Mouse (Mus musculus): ENCODE data around the gene Kdr. TPM values are rescaled to one million over a fixed set of nuclear protein-coding genes. Genes with fewer than 3 reads are reported as not detected.

The Kdr gene
- polyA plus RNA-seq, 1 experiment from 2014 or later, result 17.3 TPM

GRCm38 (mm10) chr5:75980521-75981311 lies 2.5 kb upstream of the Kdr start:
- WGBS, result 77% methylated on average over 23 of the region's 23 CpGs
- Histone ChIP-seq H3K27me3 (peaks cover 67% of the 10 kb centered on the region), H3K4me2 (no peak overlapping the region)

GRCm38 (mm10) chr5:75979108-75979507 lies 850 bp upstream of the Kdr start:
- WGBS, result 6% methylated on average over 8 of the region's 8 CpGs
- Histone ChIP-seq H3K36me3 (ENCODE audit: poor library complexity, severe bottlenecking) (no peaks in the 10 kb centered on the region), H3K4me1 (peaks cover 18% of the 10 kb centered on the region), H3K9ac (no peak overlapping the region), H3K27me3 (peaks cover 83% of the 10 kb centered on the region), H3K27ac (no peak overlapping the region), H3K4me3 (peak overlapping the region; percentile 58), H3K9me3 (replicated peaks) (no peaks in the 10 kb centered on the region), H3K4me2 (peak overlapping the region; percentile 98)
- no peak for ATAC-seq

More at GRCm38 (mm10) chr5:75980521-75981311, 2.5 kb upstream of the Kdr start:
- no peak for ATAC-seq
- Histone ChIP-seq H3K9me3 (replicated peaks) (no peaks in the 10 kb centered on the region), H3K4me3 (no peak overlapping the region), H3K9ac (no peak overlapping the region), H3K4me1 (peaks cover 18% of the 10 kb centered on the region), H3K27ac (no peak overlapping the region), H3K36me3 (ENCODE audit: poor library complexity, severe bottlenecking) (no peaks in the 10 kb centered on the region)

- WGBS, result 1% methylated on average over 54 of the region's 54 CpGs
- peak; percentile 72 for ATAC-seq
- Histone ChIP-seq H3K36me3 (ENCODE audit: poor library complexity, severe bottlenecking) (no peaks in the 10 kb centered on the region), H3K27me3 (peaks cover 93% of the 10 kb centered on the region), H3K4me2 (peak overlapping the region; percentile 98), H3K27ac (no peak overlapping the region), H3K4me1 (peaks cover 18% of the 10 kb centered on the region), H3K4me3 (peak overlapping the region; percentile 58), H3K9ac (peak overlapping the region; percentile 71), H3K9me3 (replicated peaks) (no peaks in the 10 kb centered on the region)
Observed at GRCm38 (mm10) chr5:75977441-75978373, 551 bp downstream of the Kdr start.

DNA sequence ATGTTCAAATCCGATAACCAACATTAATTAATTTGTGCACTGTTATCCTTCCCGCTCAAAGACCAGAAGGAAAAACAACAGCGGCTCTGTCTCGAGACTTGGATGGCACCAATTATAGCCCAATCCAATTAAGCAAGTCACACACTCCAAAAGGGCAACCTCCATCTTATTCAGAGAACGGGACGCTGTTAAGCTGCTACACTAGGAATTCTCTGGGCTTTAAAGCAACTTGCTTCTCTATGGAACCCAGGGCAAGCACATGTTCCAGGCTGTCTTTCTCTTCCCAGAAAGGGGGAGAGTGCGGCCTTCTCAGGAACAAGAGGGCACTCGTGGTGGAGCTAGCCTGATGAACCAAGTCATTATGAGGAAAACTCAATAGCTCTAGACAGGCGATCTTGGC lies 1.6 kb downstream of the Kdr start:
- Histone ChIP-seq H3K9me3 (replicated peaks) (no peaks in the 10 kb centered on the region), H3K27me3 (peaks cover 94% of the 10 kb centered on the region), H3K4me3 (peak overlapping the region; percentile 12; the same call in 1 of the 2 replicates), H3K27ac (no peak overlapping the region), H3K36me3 (ENCODE audit: poor library complexity, severe bottlenecking) (no peaks in the 10 kb centered on the region), H3K4me2 (no peak overlapping the region), H3K9ac (no peak overlapping the region), H3K4me1 (peaks cover 18% of the 10 kb centered on the region)
- no peak for ATAC-seq
- WGBS, result 14% methylated on average over 9 of the region's 9 CpGs

GRCm38 (mm10) chr5:75975398-75975797 lies 2.9 kb downstream of the Kdr start:
- no peaks in the 10 kb centered on the region for H3K36me3 ChIP-seq (ENCODE audit: poor library complexity, severe bottlenecking)
- H3K9me3 ChIP-seq (replicated peaks), result no peaks in the 10 kb centered on the region
- peaks cover 84% of the 10 kb centered on the region for H3K27me3 ChIP-seq
- H3K4me1 ChIP-seq, result peaks cover 18% of the 10 kb centered on the region
- no peak overlapping the region for H3K9ac ChIP-seq
- H3K4me2 ChIP-seq, result no peak overlapping the region
- H3K27ac ChIP-seq, result no peak overlapping the region
- ATAC-seq, result no peak
- 59% methylated on average over 5 of the region's 5 CpGs for WGBS
- no peak overlapping the region for H3K4me3 ChIP-seq

DNA sequence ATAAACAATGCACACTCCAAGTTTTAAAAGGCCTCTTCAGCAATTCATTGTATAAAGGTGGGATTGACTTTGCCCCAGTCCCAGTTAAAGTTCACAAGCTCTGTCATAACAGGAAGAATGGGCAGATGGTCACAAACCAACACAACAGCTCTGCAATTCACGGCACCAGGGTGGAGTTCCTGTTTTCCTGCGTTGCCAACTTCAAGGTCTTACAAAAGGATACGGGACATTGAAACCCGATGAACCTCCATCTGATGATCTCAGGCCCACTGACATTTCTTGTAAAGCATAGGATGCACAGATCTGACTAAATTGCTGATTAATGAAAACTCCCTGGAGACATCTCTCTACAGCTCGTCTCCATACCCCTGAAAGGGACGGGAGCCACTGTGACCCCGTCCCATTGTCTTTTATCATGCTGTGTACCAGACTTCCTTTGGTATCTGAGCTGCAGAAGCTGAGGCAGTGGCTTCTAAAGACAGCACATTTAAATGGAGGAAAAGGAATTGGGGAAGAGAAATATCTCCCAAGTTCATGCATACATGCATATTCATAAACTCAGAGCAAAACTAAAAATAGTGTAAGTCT lies 3.6 kb downstream of the Kdr start:
- WGBS, result 61% methylated on average over 7 of the region's 7 CpGs

DNA sequence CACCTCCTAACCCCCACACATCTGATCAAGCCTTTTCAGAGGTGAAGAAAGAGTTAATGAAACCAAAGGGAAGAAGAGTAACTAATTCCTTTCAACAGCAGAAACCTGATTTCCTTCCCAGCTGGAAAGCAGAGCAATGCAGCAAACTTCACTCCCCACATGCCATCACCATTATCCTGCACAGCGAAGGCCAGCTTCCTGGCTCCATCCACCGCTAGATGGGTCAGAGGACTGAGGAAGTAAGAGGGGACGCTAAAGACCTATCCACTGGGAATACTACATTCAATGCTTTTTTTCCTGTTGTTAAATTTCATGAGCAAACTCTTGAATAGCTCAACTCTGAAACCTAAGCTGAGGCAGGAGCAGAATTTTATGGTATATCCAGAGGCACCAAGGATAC lies 8.4 kb downstream of the Kdr start:
- no peaks in the 10 kb centered on the region for H3K36me3 ChIP-seq (ENCODE audit: poor library complexity, severe bottlenecking)
- no peaks in the 10 kb centered on the region for H3K9me3 ChIP-seq (replicated peaks)
- H3K4me1 ChIP-seq, result no peaks in the 10 kb centered on the region
- no peak overlapping the region for H3K27ac ChIP-seq
- peaks cover 30% of the 10 kb centered on the region for H3K27me3 ChIP-seq
- WGBS, result 31% methylated on average over 3 of the region's 3 CpGs
- H3K9ac ChIP-seq, result no peak overlapping the region
- H3K4me2 ChIP-seq, result no peak overlapping the region
- ATAC-seq, result no peak
- H3K4me3 ChIP-seq, result no peak overlapping the region

More for the DNA sequence above, 3.6 kb downstream of the Kdr start:
- Histone ChIP-seq H3K9ac (no peak overlapping the region), H3K4me3 (no peak overlapping the region), H3K4me1 (peaks cover 18% of the 10 kb centered on the region), H3K27me3 (peaks cover 77% of the 10 kb centered on the region), H3K27ac (no peak overlapping the region), H3K9me3 (replicated peaks) (no peaks in the 10 kb centered on the region), H3K4me2 (no peak overlapping the region), H3K36me3 (ENCODE audit: poor library complexity, severe bottlenecking) (no peaks in the 10 kb centered on the region)
- ATAC-seq, result no peak

DNA sequence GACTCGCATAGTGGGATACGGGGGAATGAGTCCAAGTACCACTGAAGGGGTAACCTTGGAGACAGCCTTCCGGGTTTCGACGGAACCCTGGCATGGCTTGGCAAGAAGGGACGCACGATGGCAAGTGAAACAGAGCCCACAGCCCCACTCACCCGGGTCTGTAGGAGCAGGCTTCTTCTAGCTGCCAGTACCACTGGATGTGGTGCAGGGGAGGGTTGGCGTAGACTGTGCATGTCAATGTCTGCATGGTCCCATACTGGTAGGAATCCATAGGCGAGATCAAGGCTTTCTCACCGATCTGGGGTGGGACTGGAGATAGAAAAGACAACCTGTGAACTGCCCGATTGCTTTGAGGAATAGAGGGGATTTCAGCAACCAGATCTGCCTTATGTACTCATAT lies 15.7 kb downstream of the Kdr start:
- 94% methylated on average over 12 of the region's 12 CpGs for WGBS
- no peaks in the 10 kb centered on the region for H3K36me3 ChIP-seq (ENCODE audit: poor library complexity, severe bottlenecking)
- no peaks in the 10 kb centered on the region for H3K27me3 ChIP-seq
- H3K9ac ChIP-seq, result no peak overlapping the region
- ATAC-seq, result no peak
- no peak overlapping the region for H3K4me2 ChIP-seq
- no peak overlapping the region for H3K4me3 ChIP-seq
- no peak overlapping the region for H3K27ac ChIP-seq
- H3K9me3 ChIP-seq (replicated peaks), result no peaks in the 10 kb centered on the region
- H3K4me1 ChIP-seq, result no peaks in the 10 kb centered on the region

GRCm38 (mm10) chr5:75961741-75962469 lies 16.4 kb downstream of the Kdr start:
- no peak for ATAC-seq
- Histone ChIP-seq H3K9me3 (replicated peaks) (no peaks in the 10 kb centered on the region), H3K36me3 (ENCODE audit: poor library complexity, severe bottlenecking) (no peaks in the 10 kb centered on the region), H3K4me2 (no peak overlapping the region), H3K4me1 (no peaks in the 10 kb centered on the region), H3K27ac (no peak overlapping the region), H3K27me3 (no peaks in the 10 kb centered on the region), H3K4me3 (no peak overlapping the region), H3K9ac (no peak overlapping the region)
- 87% methylated on average over 19 of the region's 19 CpGs for WGBS

- Histone ChIP-seq H3K4me2 (no peak overlapping the region), H3K4me1 (no peaks in the 10 kb centered on the region), H3K9me3 (replicated peaks) (no peaks in the 10 kb centered on the region), H3K9ac (no peak overlapping the region), H3K27me3 (no peaks in the 10 kb centered on the region), H3K4me3 (no peak overlapping the region), H3K36me3 (ENCODE audit: poor library complexity, severe bottlenecking) (no peaks in the 10 kb centered on the region), H3K27ac (no peak overlapping the region)
- ATAC-seq, result no peak
- WGBS, result 89% methylated on average over 3 of the region's 3 CpGs
Observed at GRCm38 (mm10) chr5:75959809-75960208, 18.4 kb downstream of the Kdr start.

GRCm38 (mm10) chr5:75956526-75956925 lies 21.7 kb downstream of the Kdr start:
- 86% methylated on average over 3 of the region's 3 CpGs for WGBS

More at GRCm38 (mm10) chr5:75956526-75956925, 21.7 kb downstream of the Kdr start:
- Histone ChIP-seq H3K27me3 (no peaks in the 10 kb centered on the region), H3K4me3 (no peak overlapping the region), H3K9ac (no peak overlapping the region), H3K27ac (no peak overlapping the region), H3K4me2 (no peak overlapping the region), H3K36me3 (ENCODE audit: poor library complexity, severe bottlenecking) (no peaks in the 10 kb centered on the region), H3K4me1 (no peaks in the 10 kb centered on the region), H3K9me3 (replicated peaks) (no peaks in the 10 kb centered on the region)
- no peak for ATAC-seq

Data from forebrain, embryonic 13.5 days (tissue).